Mouse (Mus musculus): Measurements from ENCODE around the gene Unc13a. TPM values are rescaled to one million over a fixed set of nuclear protein-coding genes. Genes with fewer than 3 reads are reported as not detected.

Gene Unc13a
- total RNA-seq, 1 experiment from 2014 or later = 0.29 TPM

Other genes starting within 250 kb of the Unc13a start
- gene Abhd8, start 208.1 kb downstream of the Unc13a start, total RNA-seq (2017) = 2.2 to 12.0 TPM (median 8.3 TPM) in 3 replicates
- 5.7 to 17.9 TPM (median 13.7 TPM) in 3 replicates for gene Mrpl34, start 206.8 kb downstream of the Unc13a start, total RNA-seq (2017)
- 33.6 to 53.8 TPM (median 42.4 TPM) in 3 replicates for gene Dda1, start 202.6 kb downstream of the Unc13a start, total RNA-seq (2017)
- 4.7 to 11.0 TPM (median 8.5 TPM) in 3 replicates for gene Ano8, start 185.8 kb downstream of the Unc13a start, total RNA-seq (2017)
- 16.0 to 22.2 TPM (median 16.4 TPM) in 3 replicates for gene Gtpbp3, start 183.7 kb downstream of the Unc13a start, total RNA-seq (2017)
- gene Plvap, start 160.0 kb downstream of the Unc13a start, total RNA-seq (2017) = not detected in 3 replicates
- gene Ccdc194, start 146.0 kb downstream of the Unc13a start, total RNA-seq (2017) = not detected in 3 replicates
- 25.5 to 51.2 TPM (median 32.9 TPM) in 3 replicates for gene Bst2, start 134.3 kb downstream of the Unc13a start, total RNA-seq (2017)
- 13.9 to 34.3 TPM (median 20.5 TPM) in 3 replicates for gene Mvb12a, start 128.8 kb downstream of the Unc13a start, total RNA-seq (2017)
- gene Tmem221, start 112.9 kb downstream of the Unc13a start, total RNA-seq (2017) = 0.29 TPM in 1 of 3 replicates, not detected in the others
- gene Nxnl1, start 105.2 kb downstream of the Unc13a start, total RNA-seq (2017) = not detected in 3 replicates
- gene Slc27a1, start 102.9 kb downstream of the Unc13a start, total RNA-seq (2017) = 0.53 to 1.2 TPM (median 0.76 TPM) in 3 replicates
- 31.2 to 49.8 TPM (median 36.8 TPM) in 3 replicates for gene Pgls, start 79.6 kb downstream of the Unc13a start, total RNA-seq (2017)
- 6.3 to 12.8 TPM (median 6.9 TPM) in 3 replicates for gene Fam129c, start 74.1 kb downstream of the Unc13a start, total RNA-seq (2017)
- gene Colgalt1, start 60.8 kb downstream of the Unc13a start, total RNA-seq (2017) = 39.9 to 78.4 TPM (median 65.4 TPM) in 3 replicates
- gene Jak3, start 4.5 kb upstream of the Unc13a start, total RNA-seq (2017) = 7.1 to 25.6 TPM (median 11.2 TPM) in 3 replicates
- gene Insl3, start 17.5 kb upstream of the Unc13a start, total RNA-seq (2017) = 14.1 TPM in 1 of 3 replicates, not detected in the others
- 0.29 to 0.75 TPM in 2 of 3 replicates, not detected in the other for gene B3gnt3, start 30.0 kb upstream of the Unc13a start, total RNA-seq (2017)
- gene Fcho1, start 54.0 kb upstream of the Unc13a start, total RNA-seq (2017) = 17.3 to 92.4 TPM (median 17.6 TPM) in 3 replicates
- gene Zfp709, start 210.3 kb upstream of the Unc13a start, total RNA-seq (2017) = 9.5 to 30.7 TPM (median 18.6 TPM) in 3 replicates
- 4.1 to 7.5 TPM (median 7.5 TPM) in 3 replicates for gene Zfp882, start 236.9 kb upstream of the Unc13a start, total RNA-seq (2017)
- gene Zfp617, start 236.9 kb upstream of the Unc13a start, total RNA-seq (2017) = 17.3 to 28.3 TPM (median 20.4 TPM) in 3 replicates

Data from monocyte, adult 5-6 weeks (primary cell).